Mouse (Mus musculus): ENCODE measurements around the gene Dnmbp. TPM values are rescaled to one million over a fixed set of nuclear protein-coding genes. Genes with fewer than 3 reads are reported as not detected.

Gene Dnmbp
- polyA plus RNA-seq, 1 experiment from 2014 or later: 25.8 TPM

- H3K4me3 ChIP-seq (replicated peaks; ENCODE audit: low read length): no peak overlapping the region
- H3K27me3 ChIP-seq (ENCODE audit: control insufficient read depth, insufficient read depth, low read length): no peaks in the 10 kb centered on the region
- H3K9me3 ChIP-seq (replicated peaks; ENCODE audit: control insufficient read depth, low read length): no peaks in the 10 kb centered on the region
- H3K36me3 ChIP-seq (ENCODE audit: control insufficient read depth, insufficient read depth, low read length): no peaks in the 10 kb centered on the region
- H3K27ac ChIP-seq (ENCODE audit: low read length): no peak overlapping the region
- no peak overlapping the region for H3K9ac ChIP-seq (ENCODE audit: low read length)
- no peaks in the 10 kb centered on the region for H3K4me1 ChIP-seq (ENCODE audit: control insufficient read depth, insufficient read depth, low read length)
- no peak overlapping the region for H3K4me2 ChIP-seq (ENCODE audit: low read depth, low read length)
- 30% methylated on average over 21 of the region's 21 CpGs for WGBS
- no peak for ATAC-seq (ENCODE audit: insufficient read depth, low FRiP score)
Observed at GRCm38 (mm10) chr19:43832425-43833069, 107.4 kb downstream of the Dnmbp start.

- H3K27ac ChIP-seq (ENCODE audit: low read length): no peak overlapping the region
- no peak for ATAC-seq (ENCODE audit: insufficient read depth, low FRiP score)
- 69% methylated on average over 8 of the region's 8 CpGs for WGBS
- no peak overlapping the region for H3K9ac ChIP-seq (ENCODE audit: low read length)
- no peak overlapping the region for H3K4me3 ChIP-seq (replicated peaks; ENCODE audit: low read length)
- no peak overlapping the region for H3K4me2 ChIP-seq (ENCODE audit: low read depth, low read length)
- H3K36me3 ChIP-seq (ENCODE audit: control insufficient read depth, insufficient read depth, low read length): no peaks in the 10 kb centered on the region
- no peaks in the 10 kb centered on the region for H3K27me3 ChIP-seq (ENCODE audit: control insufficient read depth, insufficient read depth, low read length)
- no peaks in the 10 kb centered on the region for H3K4me1 ChIP-seq (ENCODE audit: control insufficient read depth, insufficient read depth, low read length)
- H3K9me3 ChIP-seq (replicated peaks; ENCODE audit: control insufficient read depth, low read length): no peaks in the 10 kb centered on the region
Observed at GRCm38 (mm10) chr19:43826855-43827254, 113.1 kb downstream of the Dnmbp start.

GRCm38 (mm10) chr19:43815661-43816414, 124.2 kb downstream of the Dnmbp start:
- H3K4me1 ChIP-seq (ENCODE audit: control insufficient read depth, insufficient read depth, low read length): peaks cover 11% of the 10 kb centered on the region
- H3K27ac ChIP-seq (ENCODE audit: low read length): peak overlapping the region; percentile 28; the same call in 1 of the 2 replicates
- peak overlapping the region; percentile 35 for H3K4me2 ChIP-seq (ENCODE audit: low read depth, low read length)
- WGBS: 48% methylated on average over 14 of the region's 14 CpGs
- no peak for ATAC-seq (ENCODE audit: insufficient read depth, low FRiP score)
- no peaks in the 10 kb centered on the region for H3K36me3 ChIP-seq (ENCODE audit: control insufficient read depth, insufficient read depth, low read length)
- H3K27me3 ChIP-seq (ENCODE audit: control insufficient read depth, insufficient read depth, low read length): no peaks in the 10 kb centered on the region
- H3K9ac ChIP-seq (ENCODE audit: low read length): no peak overlapping the region
- H3K4me3 ChIP-seq (replicated peaks; ENCODE audit: low read length): 0 out of 2 replicates have a peak overlapping the region, but pooled peaks have one; percentile 14
- no peaks in the 10 kb centered on the region for H3K9me3 ChIP-seq (replicated peaks; ENCODE audit: control insufficient read depth, low read length)

- 65% methylated on average over 10 of the region's 10 CpGs for WGBS
- no peaks in the 10 kb centered on the region for H3K27me3 ChIP-seq (ENCODE audit: control insufficient read depth, insufficient read depth, low read length)
- no peaks in the 10 kb centered on the region for H3K9me3 ChIP-seq (replicated peaks; ENCODE audit: control insufficient read depth, low read length)
- no peak overlapping the region for H3K4me2 ChIP-seq (ENCODE audit: low read depth, low read length)
- no peak overlapping the region for H3K27ac ChIP-seq (ENCODE audit: low read length)
- H3K9ac ChIP-seq (ENCODE audit: low read length): no peak overlapping the region
- ATAC-seq (ENCODE audit: insufficient read depth, low FRiP score): peak; percentile 79
- no peaks in the 10 kb centered on the region for H3K36me3 ChIP-seq (ENCODE audit: control insufficient read depth, insufficient read depth, low read length)
- peaks cover 11% of the 10 kb centered on the region for H3K4me1 ChIP-seq (ENCODE audit: control insufficient read depth, insufficient read depth, low read length)
- no peak overlapping the region for H3K4me3 ChIP-seq (replicated peaks; ENCODE audit: low read length)
Observed at GRCm38 (mm10) chr19:43813315-43813714, 126.7 kb downstream of the Dnmbp start.

- H3K27me3 ChIP-seq (ENCODE audit: control insufficient read depth, insufficient read depth, low read length): no peaks in the 10 kb centered on the region
- WGBS: 73% methylated on average over 4 of the region's 4 CpGs
- H3K4me3 ChIP-seq (replicated peaks; ENCODE audit: low read length): no peak overlapping the region
- no peak for ATAC-seq (ENCODE audit: insufficient read depth, low FRiP score)
- H3K9me3 ChIP-seq (replicated peaks; ENCODE audit: control insufficient read depth, low read length): no peaks in the 10 kb centered on the region
- peaks cover 8% of the 10 kb centered on the region for H3K4me1 ChIP-seq (ENCODE audit: control insufficient read depth, insufficient read depth, low read length)
- no peak overlapping the region for H3K4me2 ChIP-seq (ENCODE audit: low read depth, low read length)
- H3K27ac ChIP-seq (ENCODE audit: low read length): no peak overlapping the region
- H3K36me3 ChIP-seq (ENCODE audit: control insufficient read depth, insufficient read depth, low read length): no peaks in the 10 kb centered on the region
- no peak overlapping the region for H3K9ac ChIP-seq (ENCODE audit: low read length)
Observed at GRCm38 (mm10) chr19:43811419-43811818, 128.6 kb downstream of the Dnmbp start.

- 45% methylated on average over 4 of the region's 4 CpGs for WGBS
- Histone ChIP-seq H3K36me3 (ENCODE audit: control insufficient read depth, insufficient read depth, low read length) (no peaks in the 10 kb centered on the region), H3K27ac (ENCODE audit: low read length) (no peak overlapping the region), H3K9ac (ENCODE audit: low read length) (no peak overlapping the region), H3K9me3 (replicated peaks; ENCODE audit: control insufficient read depth, low read length) (no peaks in the 10 kb centered on the region), H3K4me1 (ENCODE audit: control insufficient read depth, insufficient read depth, low read length) (no peaks in the 10 kb centered on the region), H3K27me3 (ENCODE audit: control insufficient read depth, insufficient read depth, low read length) (no peaks in the 10 kb centered on the region), H3K4me3 (replicated peaks; ENCODE audit: low read length) (no peak overlapping the region), H3K4me2 (ENCODE audit: low read depth, low read length) (no peak overlapping the region)
- ATAC-seq (ENCODE audit: insufficient read depth, low FRiP score): no peak
Observed at GRCm38 (mm10) chr19:43809331-43809730, 130.7 kb downstream of the Dnmbp start.

GRCm38 (mm10) chr19:43803866-43804265, 136.1 kb downstream of the Dnmbp start:
- Histone ChIP-seq H3K27me3 (ENCODE audit: control insufficient read depth, insufficient read depth, low read length) (no peaks in the 10 kb centered on the region), H3K27ac (ENCODE audit: low read length) (no peak overlapping the region), H3K4me3 (replicated peaks; ENCODE audit: low read length) (no peak overlapping the region), H3K36me3 (ENCODE audit: control insufficient read depth, insufficient read depth, low read length) (no peaks in the 10 kb centered on the region), H3K4me2 (ENCODE audit: low read depth, low read length) (no peak overlapping the region), H3K9ac (ENCODE audit: low read length) (no peak overlapping the region), H3K4me1 (ENCODE audit: control insufficient read depth, insufficient read depth, low read length) (no peaks in the 10 kb centered on the region), H3K9me3 (replicated peaks; ENCODE audit: control insufficient read depth, low read length) (no peaks in the 10 kb centered on the region)
- WGBS: 81% methylated on average over 10 of the region's 10 CpGs
- no peak for ATAC-seq (ENCODE audit: insufficient read depth, low FRiP score)

GRCm38 (mm10) chr19:43801427-43802051, 138.5 kb downstream of the Dnmbp start:
- no peaks in the 10 kb centered on the region for H3K9me3 ChIP-seq (replicated peaks; ENCODE audit: control insufficient read depth, low read length)
- 80% methylated on average over 9 of the region's 9 CpGs for WGBS

GRCm38 (mm10) chr19:43797216-43797615, 142.8 kb downstream of the Dnmbp start:
- Histone ChIP-seq H3K36me3 (ENCODE audit: control insufficient read depth, insufficient read depth, low read length) (no peaks in the 10 kb centered on the region), H3K4me3 (replicated peaks; ENCODE audit: low read length) (no peak overlapping the region), H3K4me1 (ENCODE audit: control insufficient read depth, insufficient read depth, low read length) (no peaks in the 10 kb centered on the region), H3K27me3 (ENCODE audit: control insufficient read depth, insufficient read depth, low read length) (no peaks in the 10 kb centered on the region), H3K9me3 (replicated peaks; ENCODE audit: control insufficient read depth, low read length) (no peaks in the 10 kb centered on the region), H3K27ac (ENCODE audit: low read length) (no peak overlapping the region), H3K4me2 (ENCODE audit: low read depth, low read length) (no peak overlapping the region), H3K9ac (ENCODE audit: low read length) (no peak overlapping the region)
- ATAC-seq (ENCODE audit: insufficient read depth, low FRiP score): no peak
- WGBS: 61% methylated on average over 5 of the region's 5 CpGs

More at GRCm38 (mm10) chr19:43801427-43802051, 138.5 kb downstream of the Dnmbp start:
- no peak overlapping the region for H3K27ac ChIP-seq (ENCODE audit: low read length)
- no peak overlapping the region for H3K9ac ChIP-seq (ENCODE audit: low read length)
- no peaks in the 10 kb centered on the region for H3K27me3 ChIP-seq (ENCODE audit: control insufficient read depth, insufficient read depth, low read length)
- H3K4me1 ChIP-seq (ENCODE audit: control insufficient read depth, insufficient read depth, low read length): no peaks in the 10 kb centered on the region
- ATAC-seq (ENCODE audit: insufficient read depth, low FRiP score): no peak
- H3K4me2 ChIP-seq (ENCODE audit: low read depth, low read length): no peak overlapping the region
- no peak overlapping the region for H3K4me3 ChIP-seq (replicated peaks; ENCODE audit: low read length)
- H3K36me3 ChIP-seq (ENCODE audit: control insufficient read depth, insufficient read depth, low read length): no peaks in the 10 kb centered on the region

All from stomach, embryonic 16.5 days (tissue).